Mouse (Mus musculus) retina, postnatal 1 day (tissue): Measurements from ENCODE around the gene Uimc1.
"Not testable (repeated sequence)": the region's sequence is repeated elsewhere in the genome, so short reads cannot be mapped to it uniquely, and the experiment has no call there.

Source experiments
- DNase-seq: peaks from one replicate; pipeline ENCODE4 v3.0.0-alpha.2; 2012

The Uimc1 gene

DNA sequence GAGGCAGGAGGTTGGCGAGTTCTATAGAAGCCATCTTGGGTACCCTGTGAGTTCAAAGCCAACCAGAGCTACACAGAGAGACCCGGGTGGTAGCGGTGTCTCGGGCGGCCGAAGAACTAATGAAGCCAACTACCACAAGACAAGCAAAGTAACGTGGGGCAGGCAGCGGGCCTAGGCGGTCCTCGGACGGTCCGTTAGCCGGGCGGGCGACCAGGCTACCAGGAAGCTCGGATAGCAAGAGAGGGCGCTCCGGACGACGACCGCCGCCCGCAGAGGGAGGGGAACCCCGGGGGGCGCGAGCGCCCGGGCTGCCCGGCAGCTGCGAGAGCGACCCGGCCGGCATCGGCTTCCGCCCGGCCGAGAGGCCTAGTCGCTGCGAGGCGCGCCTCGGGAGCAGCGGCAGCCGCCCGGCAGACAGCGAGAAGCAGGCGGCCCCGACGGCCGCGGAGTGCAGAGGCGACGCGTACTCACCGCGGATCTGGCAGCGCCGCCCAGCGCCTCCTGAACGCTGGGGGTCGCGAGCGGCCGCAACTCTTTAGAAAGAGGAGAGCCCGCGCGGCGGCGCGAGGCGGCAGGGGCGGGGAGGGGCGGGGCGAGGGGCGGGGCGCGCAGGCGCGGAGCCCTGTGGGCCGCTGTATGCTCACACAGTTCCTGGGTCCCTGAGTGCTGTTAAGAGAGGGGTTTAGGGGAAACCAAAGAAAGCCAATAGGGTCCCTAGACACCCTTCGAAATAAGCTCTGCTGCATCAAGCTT, at the start of gene Uimc1:
Gene Uimc1 (minus strand): TSS at position 575 of the 753 bp plus-strand sequence.
- DNase-seq, result peak; percentile 95

DNA sequence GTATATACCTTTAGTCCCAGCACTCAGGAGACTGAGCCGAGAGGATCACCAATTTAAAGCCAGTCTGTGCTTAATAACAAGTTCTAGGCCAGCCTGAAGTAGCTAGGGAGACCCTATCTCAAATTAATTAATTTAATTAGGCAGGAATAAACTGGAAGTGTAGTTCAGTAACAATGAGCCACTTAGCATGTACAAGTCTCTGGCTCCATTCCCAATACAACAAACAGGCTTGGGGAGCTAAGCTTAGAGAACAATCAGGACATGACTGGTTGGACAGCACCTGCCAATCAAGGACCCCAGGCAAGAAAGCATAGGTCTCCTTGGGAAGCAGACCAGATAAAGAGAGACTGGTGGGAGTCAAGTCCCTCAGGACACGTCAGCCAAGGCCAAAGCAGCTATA, 40.2 kb upstream of the Uimc1 start:
- DNase-seq, result peak; percentile 75

DNA sequence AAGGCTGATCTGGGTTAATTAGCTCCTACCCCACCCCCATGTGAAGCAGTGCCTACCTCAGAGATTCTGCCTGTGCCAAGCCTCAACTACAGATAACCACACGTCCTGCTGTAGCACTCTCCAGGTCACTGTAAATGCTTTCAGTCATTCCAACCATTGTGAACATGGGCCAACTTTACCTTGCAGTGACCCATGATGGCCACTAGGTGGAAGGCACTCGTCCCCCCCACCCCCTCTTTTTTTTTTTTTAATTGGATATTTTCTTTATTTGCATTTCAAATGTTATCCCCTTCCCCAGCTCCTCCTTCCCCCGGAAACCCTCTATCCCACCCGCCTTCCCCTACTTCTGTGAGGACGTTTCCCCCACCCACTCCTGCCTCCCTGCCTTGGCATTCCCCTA, 35.3 kb upstream of the Uimc1 start:
- DNase-seq, result peak; percentile 59

DNA sequence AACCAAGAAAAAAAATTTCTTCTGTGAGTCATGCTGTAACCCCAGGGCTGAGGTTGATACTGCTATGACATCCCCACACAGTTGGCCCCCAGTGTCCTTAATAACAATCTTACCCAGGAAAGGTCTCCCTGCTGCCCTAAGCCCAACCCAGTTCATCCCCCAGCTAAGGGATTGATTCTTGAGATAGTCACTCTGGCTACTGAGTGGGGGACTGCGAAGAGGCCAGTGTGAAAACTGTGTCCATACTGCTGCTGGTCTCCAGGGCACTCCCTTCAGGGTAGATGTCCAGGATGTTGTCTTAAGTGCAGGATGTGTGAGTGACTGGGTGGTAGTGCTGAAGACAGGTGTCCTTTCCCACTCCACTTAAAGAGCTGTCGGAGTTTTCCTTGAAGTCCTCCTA, 33.3 kb upstream of the Uimc1 start, which contains the start of gene Gm17617:
Gene Gm17617 (minus strand): TSS at position 101 of the 400 bp plus-strand sequence.
- DNase-seq, result no peak

DNA sequence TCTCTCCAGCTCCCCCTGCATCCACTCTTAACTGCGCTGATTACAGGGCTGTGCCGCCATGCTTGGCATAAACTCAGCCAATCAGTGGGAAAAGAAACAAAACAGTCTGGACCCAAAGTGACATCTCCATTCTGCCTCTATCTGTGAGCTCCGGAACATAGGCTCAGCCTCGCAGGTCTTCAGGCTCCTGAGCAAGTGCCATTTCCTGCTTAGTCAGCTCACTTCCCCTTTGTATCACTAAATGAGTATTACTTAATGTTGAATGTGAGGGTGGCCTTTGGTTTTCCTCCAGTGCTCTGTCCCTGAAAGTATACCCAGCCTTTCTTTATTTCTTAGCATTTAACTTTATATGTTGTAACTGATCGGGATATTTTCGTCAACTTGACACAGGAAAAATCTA, 24.8 kb upstream of the Uimc1 start:
- no peak for DNase-seq

DNA sequence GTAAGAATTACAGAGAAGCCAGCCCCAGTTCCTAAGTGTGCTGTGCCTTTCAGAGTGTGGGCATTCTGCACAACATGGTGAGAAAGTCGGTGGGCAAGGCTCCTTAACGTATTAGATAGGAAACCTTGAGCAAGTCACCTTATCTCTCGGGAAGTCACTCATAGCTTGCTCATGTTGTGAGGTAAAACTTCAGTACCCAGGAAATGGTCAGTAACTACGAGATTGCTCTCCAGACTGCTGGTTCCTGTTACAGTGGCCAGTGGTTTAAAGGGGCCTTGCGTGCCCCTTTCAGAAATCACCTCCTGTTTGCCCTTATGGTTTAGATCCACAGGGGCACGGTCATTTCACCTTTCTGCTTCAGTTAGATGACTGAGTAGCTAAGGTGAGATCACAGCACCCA, 14.3 kb upstream of the Uimc1 start:
- no peak for DNase-seq

DNA sequence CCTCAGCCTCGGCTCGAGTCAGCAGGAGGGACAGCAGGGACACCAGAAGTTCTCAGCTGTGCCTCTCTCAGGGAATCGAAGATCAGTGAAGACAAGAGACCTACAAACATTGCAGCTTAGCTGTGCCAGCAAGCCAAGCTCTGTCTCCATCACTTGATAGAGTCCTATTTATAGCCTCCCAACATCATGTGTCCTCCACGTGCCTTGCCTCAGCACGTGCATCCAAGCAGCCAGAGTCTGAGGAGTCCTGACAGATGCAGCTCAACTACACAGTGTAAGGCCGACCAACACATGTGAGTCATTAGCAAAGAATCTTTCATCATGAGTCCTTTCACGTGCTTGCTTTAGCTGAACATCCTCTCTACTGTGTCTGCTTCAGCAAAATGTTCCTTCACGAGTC, 7.6 kb upstream of the Uimc1 start:
- no peak for DNase-seq

DNA sequence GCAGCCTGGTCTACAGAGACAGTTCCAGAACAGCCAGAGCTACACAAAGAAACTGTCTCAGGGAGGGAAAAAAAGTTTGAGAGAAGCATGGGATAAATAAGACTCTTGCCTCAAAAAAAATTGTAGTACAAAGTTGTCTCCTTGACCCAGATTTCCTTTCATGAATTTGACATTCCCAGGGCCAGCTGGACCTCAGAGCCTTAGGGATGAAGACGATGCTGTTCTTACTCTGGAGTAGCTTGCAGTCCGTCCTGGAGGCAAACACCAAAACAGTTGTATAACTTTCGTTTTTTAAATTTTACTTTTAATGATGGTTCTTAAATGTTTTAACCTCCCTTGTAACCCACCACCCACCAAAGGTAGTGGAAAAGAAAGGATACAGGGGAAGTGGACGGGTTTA, 7.0 kb upstream of the Uimc1 start:
- no peak for DNase-seq

DNA sequence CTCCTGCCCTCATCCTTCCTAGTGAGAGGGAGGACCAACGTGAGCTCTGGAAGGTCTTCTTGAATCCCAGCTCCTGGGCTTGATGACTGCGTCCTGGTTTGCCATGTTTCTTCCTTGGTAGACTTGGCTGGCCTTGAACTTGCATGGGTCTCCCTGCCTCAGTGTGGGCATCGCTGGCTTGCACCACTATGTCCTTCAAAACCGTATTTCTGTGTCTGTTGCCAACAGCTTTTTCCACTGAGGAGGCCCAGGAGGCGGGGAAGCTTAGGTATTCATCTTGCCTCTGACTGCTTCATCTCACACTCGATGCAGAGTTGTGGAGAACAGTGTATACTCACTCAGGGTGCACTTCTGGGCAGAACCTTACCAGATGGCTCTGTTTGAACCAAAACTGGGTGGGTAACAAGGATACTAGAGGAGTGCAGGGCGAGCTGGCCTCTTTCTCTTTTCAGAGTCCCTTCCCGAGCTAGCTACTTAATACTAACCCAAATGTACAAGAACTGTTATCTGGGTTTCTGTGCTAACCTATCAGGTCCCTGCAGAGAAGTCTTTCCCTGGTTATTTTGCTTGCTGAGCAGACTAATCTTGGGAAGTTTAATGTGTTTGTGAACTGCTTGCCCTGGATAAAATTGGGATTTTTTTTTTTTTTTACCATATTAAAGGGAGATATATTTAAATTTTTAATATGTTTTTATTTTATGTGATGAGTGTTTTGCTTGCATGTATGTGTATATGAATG, 6.0 kb upstream of the Uimc1 start:
- DNase-seq, result peak; percentile 11

DNA sequence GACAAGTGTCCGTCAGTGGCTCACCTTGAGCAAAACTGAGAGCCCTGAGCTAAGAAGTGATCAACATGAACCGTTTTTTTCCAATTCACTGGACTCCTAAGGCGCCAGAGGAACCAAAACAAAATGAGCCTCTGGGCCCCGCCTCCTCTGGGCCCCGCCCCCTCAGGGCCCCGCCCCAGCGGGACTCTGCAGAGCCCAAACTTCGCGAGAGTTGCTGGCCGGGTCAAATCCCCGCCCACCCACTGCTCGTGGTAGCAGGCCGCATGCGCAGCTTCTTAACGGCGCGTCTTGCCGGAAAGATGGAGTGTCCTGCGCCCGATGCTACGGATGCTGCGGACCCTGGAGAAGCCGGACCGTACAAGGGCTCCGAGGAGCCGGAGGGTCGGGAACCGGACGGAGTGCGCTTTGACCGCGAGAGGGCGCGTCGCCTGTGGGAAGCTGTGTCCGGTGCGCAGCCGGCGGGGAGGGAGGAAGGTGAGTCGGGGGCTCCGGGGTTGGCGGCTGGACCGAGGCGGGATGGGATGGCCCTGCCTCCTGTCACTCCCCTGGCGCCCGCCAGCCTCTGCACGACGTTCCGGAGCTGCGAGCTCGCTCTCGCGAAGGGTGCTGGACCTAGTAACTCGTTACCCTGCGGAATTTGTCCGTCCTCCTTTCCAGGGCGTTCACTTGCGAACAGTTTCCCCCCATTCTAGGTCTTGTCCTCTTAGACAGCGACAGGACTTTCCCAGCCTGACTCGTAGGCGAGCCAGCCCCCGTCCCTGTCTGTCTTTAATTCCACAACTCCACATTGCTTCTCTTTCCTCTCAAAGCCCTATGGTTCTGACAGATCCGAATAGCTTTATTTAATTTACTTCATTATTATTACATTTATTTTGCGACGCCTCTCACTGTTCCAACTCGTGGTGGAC, 5.2 kb upstream of the Uimc1 start, which contains the start of gene Zfp346:
Gene Zfp346 (plus strand): TSS at position 267 of the 908 bp plus-strand sequence.
- peak; percentile 98 for DNase-seq

DNA sequence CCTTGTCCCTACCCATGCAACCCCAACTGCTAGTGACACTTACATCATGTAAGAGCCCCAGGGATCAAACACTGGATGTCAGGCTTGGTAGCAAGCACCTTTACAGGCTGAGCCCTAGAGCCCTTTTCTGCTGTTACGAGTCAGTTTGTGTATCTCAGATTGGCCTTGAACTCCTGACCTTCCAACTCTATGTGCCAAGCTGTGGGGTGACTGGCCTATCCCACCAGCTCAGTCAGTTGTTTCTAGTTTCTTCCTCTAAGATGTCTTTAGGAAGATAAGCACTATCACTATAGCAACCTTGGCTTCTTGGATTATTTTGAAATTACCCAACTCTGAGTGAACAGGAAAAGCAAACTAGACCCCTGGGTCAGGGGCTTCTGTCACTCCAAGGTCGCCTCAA, 3.3 kb upstream of the Uimc1 start:
- DNase-seq, result no peak

DNA sequence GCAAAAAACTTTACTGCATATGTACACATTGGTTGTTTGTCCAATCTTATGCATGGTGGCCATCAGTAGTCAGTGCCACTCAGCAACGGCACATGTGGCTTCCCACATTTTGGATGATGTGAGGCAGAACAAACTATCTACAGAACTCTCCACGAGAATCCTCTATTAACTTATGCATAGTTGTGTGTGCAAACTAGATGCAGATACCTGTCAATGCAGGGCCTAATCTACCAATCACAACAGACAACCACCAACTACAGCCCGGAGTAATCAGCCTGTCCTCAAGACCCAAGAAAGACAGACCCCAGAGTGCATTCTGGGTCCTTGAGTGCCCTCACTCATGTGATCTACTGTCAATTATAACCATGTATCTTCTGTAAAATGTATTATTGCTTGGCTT, 2.3 kb upstream of the Uimc1 start:
- DNase-seq, result no peak

DNA sequence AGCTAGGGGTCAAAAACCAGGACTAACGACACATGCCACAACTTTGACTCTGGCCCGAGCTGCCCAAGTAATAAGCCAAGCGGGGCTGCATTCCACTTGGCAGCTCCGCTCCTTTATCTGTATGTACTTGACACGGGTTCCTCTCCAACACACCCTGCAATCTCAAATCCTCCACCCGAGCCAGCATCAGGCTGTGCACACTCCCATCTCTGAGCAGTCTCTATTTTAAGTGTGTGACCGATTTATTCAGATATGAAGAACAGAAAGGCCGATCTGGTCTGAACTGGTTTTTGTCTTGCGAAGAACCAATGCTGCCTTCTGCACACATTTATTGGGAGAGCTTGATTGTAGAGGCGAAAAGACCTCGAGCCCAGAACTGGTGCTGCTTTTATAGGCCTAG, 1.5 kb upstream of the Uimc1 start:
- no peak for DNase-seq

DNA sequence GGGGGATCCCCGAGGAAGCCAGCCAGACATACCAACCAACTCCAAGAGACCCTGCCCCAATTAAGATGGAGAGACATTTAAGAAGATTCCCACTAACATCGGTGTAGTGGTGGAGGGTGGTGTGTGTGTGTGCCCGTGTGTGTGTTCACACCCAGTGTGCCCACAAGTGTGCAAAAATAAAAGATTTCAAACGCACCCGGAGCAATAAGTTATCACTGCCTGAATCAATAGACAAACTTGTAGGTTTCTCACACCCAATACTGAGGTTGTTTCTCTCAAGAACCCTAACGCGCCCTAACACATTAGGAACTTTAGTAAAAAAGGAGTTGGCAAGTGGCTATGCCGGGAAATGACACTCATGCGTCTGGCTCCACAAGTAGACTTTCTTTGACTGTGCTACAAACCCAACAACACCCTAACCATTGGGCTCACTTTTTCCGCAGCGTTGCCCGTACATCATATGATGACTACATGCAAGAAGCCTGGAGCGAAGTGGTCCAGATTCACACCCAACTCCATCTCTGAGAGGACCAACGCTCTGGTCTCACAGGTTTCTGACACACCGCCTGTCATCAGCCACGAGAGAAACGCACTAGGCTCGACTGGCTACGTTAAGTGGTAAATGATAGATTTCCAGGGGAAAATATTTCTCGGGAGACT, 904 bp downstream of the Uimc1 start:
- DNase-seq, result no peak

DNA sequence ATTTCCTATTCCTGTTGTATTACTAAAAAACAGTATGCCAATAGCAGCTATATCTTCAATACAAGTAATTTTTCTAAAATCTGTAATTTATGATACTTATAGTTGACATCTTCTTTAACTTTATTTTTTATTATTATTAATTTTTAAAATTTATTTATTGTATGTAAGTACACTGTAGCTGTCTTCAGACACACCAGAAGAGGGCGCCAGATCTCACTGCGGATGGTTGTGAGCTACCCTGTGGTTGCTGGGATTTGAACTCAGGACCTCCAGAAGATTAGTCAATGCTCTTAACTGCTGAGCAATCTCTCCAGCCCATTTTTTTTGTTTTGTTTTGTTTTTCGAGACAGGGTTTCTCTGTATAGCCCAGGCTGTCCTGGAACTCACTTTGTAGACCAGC, 2.3 kb downstream of the Uimc1 start:
- not testable (repeated sequence) for DNase-seq

DNA sequence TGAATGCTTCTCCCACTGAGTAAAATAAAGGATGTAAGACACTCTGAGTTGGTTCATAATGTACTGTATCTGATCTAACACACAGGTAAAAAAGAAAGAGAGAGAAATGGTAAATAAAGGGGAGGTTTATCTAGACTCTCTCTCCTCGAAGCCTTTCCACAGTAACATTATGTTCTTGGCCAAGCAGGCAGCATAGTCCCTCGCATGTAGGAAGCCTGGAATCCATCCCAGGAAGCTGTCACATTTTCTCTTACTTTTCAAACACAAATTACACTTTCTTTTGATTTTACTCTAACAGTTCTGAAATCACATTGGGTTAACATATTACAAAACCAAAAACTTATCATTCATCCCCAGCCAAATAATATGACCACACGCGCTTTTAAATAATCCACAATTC, 7.5 kb downstream of the Uimc1 start:
- no peak for DNase-seq

DNA sequence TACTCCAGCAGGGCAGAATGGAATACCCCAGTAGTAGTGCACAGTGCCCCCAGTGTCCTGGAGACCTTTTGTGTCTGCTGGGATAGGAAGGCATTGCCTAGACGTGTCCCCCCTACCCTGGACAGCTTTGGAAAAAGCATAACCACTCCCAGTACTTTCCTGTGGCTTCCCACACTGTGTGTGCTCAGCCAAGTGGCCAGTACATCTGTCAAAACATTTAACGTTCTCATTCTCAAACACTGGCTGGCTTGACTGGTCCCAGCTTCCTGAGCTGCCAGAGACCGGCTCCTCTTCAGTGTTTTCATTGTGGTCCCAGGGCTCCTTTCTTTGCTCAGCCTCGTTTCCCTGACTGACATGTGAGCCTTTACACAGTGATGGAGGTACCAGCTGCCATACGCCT, 24.5 kb downstream of the Uimc1 start:
- DNase-seq, result no peak

DNA sequence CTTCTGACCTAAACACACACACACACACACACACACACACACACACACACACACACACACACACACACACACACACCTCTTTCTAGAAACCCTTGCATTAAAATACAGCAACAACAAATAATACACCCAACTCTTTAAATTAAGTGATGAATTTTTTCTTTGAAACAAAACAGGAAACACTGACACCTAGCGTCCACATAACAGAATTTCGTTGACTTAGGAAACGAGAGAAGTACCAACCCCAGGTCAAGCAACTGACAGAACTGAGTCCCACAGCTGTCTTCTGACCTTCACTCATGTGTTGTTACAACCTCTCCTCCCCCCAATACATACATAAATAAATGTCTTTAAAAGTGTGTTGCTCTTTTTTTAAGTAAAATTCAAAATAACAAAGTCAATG, 28.8 kb downstream of the Uimc1 start:
- DNase-seq, result peak; percentile 68

DNA sequence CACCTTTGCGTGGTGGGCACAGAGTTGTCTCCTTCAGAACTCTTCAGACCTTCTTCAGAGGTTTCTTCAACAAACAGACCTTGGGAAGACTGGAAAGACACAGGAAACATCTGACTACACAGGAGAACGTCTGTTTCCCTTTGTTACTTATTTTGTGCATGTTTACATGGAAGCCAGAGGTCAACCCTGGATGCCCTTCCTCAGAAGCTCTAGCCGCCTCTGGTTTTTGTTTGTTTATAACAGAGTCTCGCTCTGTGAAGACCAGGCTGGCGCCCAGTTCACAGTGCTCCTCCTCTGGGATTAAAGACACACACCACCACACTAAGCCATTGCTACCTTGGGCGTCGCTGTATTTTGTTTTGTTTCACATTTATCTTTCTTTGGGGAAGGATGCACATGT, 30.4 kb downstream of the Uimc1 start:
- DNase-seq, result no peak

DNA sequence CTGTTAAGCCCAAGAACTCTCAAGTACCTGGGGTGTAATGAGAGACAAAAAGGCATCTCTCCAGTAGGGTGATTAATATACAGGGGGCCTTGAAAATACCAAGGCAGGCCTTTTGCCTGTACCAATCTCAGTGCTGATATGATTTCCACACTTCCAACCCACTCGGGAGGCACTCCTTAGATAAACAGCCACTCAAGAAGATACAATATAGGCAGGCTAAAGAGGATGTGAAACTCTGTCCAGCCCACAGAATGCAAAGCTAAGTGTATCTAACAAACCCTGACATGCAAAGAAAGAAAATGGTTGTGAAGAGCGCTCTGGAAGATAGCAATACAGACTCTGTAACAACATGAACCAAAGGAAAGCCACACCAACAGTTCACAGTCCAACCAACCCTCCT, 36.8 kb downstream of the Uimc1 start:
- no peak for DNase-seq

DNA sequence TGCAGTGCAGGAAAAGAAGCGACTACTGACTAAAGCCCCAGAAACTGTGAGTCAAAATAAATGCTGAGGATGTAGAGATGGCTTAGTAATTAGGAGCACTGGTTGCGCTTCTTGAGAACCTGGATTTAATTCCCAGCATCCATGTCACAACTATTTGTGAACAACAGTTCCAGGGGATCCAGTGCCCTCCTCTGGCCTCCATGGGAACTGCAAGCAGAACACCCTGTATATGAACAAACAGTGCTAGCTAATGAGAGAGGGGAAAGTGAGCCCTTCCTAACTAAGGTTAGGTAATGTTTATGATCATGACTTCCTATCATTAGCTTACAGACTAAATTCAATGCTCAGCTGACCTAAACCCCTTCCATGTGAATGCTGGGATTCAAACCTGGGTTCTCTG, 42.1 kb downstream of the Uimc1 start:
- peak; percentile 18 for DNase-seq

DNA sequence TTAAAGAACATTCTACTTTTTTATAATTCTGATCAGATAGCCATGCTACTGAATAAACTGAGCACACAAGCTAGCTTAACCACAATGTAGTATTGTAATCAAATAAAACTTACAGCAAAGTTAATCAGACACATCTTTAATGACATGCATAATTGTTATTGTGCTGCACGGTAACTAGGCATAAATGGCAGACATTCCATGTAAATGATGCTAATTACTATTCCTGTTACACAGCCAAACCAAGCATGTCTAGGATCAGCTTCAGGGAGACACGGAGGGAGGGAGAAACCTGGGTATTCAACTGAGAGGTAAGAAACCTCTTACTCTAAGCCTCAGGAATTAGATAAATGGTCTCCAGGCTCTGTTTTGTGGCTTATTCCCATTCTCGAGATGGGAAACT, 52.4 kb downstream of the Uimc1 start:
- peak; percentile 50 for DNase-seq

DNA sequence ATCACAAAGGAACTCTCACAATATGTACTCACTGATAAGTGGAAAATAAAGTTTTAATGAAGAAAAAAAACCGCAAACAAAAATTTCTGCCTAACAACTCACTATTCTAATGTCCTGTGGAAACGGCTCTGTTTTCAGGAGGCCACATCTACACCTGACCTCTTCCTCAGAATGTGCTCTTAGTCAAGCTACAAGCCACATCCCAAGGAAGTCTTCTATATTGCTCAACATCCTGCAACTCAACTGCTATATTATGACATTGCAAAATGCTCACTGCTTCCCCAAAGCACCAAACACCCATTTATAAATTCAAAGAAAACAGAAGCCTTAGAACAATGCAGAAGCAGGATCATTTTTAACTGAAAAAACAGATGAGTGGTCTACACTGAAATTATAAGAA, 60.1 kb downstream of the Uimc1 start:
- DNase-seq, result no peak
